Mouse (Mus musculus) lung, embryonic 16.5 days (tissue): ENCODE measurements around the gene Olfml3. TPM values are rescaled to one million over a fixed set of nuclear protein-coding genes. Genes with fewer than 3 reads are reported as not detected.

Experiments used
- ATAC-seq: fragments of 200-750 bp; cut with Nextera tagmentation; 2 replicates; pipeline ENCODE4 v1.8.0; 2017; ENCODE audit warnings: low read depth, mild to moderate bottlenecking, moderate library complexity
- H3K27ac ChIP-seq: fragments of 300-500 bp; sonication (generic); 2 replicates; pipeline ENCODE4 v1.5.1; 2014; ENCODE audit warnings: mild to moderate bottlenecking, control low read depth, low read length
- H3K27me3 ChIP-seq: fragments of 300-500 bp; sonication (generic); 2 replicates; pipeline ENCODE4 v1.6.1; 2014; ENCODE audit warnings: low read depth, low read length, mixed read lengths; ENCODE audit not compliant: control insufficient read depth, insufficient read depth
- H3K36me3 ChIP-seq: fragments of 300-500 bp; sonication (generic); 2 replicates; pipeline ENCODE4 v1.6.1; 2014; ENCODE audit warnings: low read length; ENCODE audit not compliant: control insufficient read depth, insufficient read depth
- H3K4me1 ChIP-seq: fragments of 300-500 bp; sonication (generic); replicated peaks from 2 replicates; pipeline ENCODE4 v1.6.1; 2014; ENCODE audit warnings: low read length, mixed read lengths; ENCODE audit not compliant: control insufficient read depth, insufficient read depth
- H3K4me2 ChIP-seq: fragments of 300-500 bp; sonication (generic); 2 replicates; pipeline ENCODE4 v1.6.1; 2014; ENCODE audit warnings: low read depth, low read length, control low read depth
- H3K4me3 ChIP-seq: fragments of 300-500 bp; sonication (generic); 2 replicates; pipeline ENCODE4 v1.5.1; 2014; ENCODE audit warnings: mild to moderate bottlenecking, low read length, control low read depth
- H3K9ac ChIP-seq: fragments of 300-500 bp; sonication (generic); 2 replicates; pipeline ENCODE4 v1.6.1; 2014; ENCODE audit warnings: low read length, control low read depth
- H3K9me3 ChIP-seq: fragments of 300-500 bp; sonication (generic); 2 replicates; pipeline ENCODE4 v1.6.1; 2016; ENCODE audit warnings: low read length; ENCODE audit not compliant: control insufficient read depth
- WGBS: fragments of 180-500 bp; shearing (Covaris S2); extraction: QIAGEN DNeasy Blood & Tissue Kit; methylation state at CpG from one replicate; pipeline ENCODE4 v1.1.7; 2014; 5-methylcytosine and 5-hydroxymethylcytosine counted together
- polyA plus RNA-seq: library from polyadenylated mRNA; unstranded; fragments of >200 nt; fragmentation: Nextera tagmentation; extraction: Ambion mirVana; gene quantifications from 2 replicates; pipeline ENCODE4 v1.2.1, GENCODE M21; 2015

Olfml3 gene
- polyA plus RNA-seq, 1 experiment from 2014 or later: 84.9 TPM

DNA sequence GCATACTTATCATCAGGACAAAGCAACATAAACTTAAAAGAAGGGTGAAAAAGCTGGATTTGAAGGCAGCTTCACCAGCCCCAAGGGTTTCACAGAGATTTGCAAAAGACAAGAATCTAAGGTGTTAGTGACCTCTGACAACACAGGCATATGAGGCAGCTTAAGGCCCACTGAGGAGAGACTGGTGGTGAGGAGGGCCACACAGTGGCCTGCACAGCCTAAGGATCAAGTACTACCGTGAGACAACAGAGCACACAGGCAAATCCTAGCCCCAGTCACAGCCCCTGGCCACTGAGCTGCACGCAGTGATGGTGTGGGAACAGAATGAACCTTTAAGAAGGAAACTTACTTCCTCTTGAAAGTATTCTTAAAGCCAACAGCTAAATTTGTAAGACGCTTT, 35.7 kb upstream of the Olfml3 start:
- peaks cover 22% of the 10 kb centered on the region for H3K4me1 ChIP-seq
- no peaks in the 10 kb centered on the region for H3K9me3 ChIP-seq
- H3K27me3 ChIP-seq: no peaks in the 10 kb centered on the region
- 79% methylated on average over 3 of the region's 3 CpGs for WGBS
- H3K36me3 ChIP-seq: peaks cover 19% of the 10 kb centered on the region
- peak overlapping the region; percentile 40; the same call in 1 of the 2 replicates for H3K27ac ChIP-seq
- H3K4me3 ChIP-seq: no peak overlapping the region
- no peak overlapping the region for H3K9ac ChIP-seq
- no peak overlapping the region for H3K4me2 ChIP-seq
- no peak for ATAC-seq

DNA sequence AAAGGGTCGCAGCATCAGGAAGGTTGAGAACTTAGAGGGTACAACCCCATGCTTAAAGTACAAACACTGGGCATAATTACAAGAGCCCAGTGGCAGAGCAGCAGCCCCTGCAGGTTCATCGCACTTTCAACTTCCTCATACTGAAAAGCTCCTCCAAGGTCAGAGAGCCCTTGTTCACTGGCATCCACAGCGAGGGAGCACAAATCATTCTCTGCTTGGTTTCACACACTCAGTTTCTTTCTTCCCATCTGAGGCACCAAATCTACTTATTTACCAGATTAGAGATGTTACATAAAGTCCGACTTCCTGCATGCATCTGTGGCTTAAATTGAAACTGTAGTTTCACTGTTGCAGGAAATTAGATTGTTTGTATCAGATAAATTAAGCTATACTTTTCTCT, 35.0 kb upstream of the Olfml3 start:
- H3K4me2 ChIP-seq: no peak overlapping the region

DNA sequence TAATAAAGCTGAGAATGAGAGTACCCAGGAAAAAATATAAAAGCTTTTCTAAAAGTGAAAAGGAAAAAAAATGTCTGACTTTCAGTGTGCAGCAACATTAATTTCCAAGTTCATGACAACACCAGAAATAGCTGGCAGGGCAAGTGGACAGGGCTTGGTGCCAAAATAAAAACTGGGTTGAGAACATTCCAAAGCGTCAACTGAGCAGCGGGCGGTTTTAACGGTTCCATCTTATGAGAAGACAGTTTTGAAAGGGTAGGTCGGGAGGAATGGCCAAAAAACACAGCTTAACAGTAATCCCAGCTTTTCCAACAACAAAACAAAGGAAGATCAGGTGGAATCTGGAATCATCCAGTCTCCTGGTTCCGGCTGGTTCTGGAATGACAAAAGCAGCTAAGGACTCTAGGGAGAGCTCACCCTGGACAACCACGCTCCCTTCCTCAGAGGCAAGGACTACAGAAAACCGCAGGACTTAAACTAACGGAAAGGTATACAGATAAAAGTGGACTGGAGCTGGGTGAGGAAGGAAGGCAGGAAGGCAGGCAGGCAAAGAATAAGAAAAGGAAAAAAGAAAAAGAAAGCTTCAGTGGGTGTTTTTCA, 33.8 kb upstream of the Olfml3 start:
- peaks cover 6% of the 10 kb centered on the region; the same call in 1 of the 2 replicates for H3K36me3 ChIP-seq
- 35% methylated on average over 9 of the region's 9 CpGs for WGBS
- H3K4me1 ChIP-seq: peaks cover 22% of the 10 kb centered on the region
- peak; percentile 81 for ATAC-seq
- H3K27me3 ChIP-seq: no peaks in the 10 kb centered on the region
- H3K4me3 ChIP-seq: no peak overlapping the region
- H3K27ac ChIP-seq: peak overlapping the region; percentile 47
- no peak overlapping the region for H3K9ac ChIP-seq
- H3K9me3 ChIP-seq: no peaks in the 10 kb centered on the region
- no peak overlapping the region; the same call in 1 of the 2 replicates for H3K4me2 ChIP-seq

More for the DNA sequence above, 35.0 kb upstream of the Olfml3 start:
- Histone ChIP-seq H3K9me3 (no peaks in the 10 kb centered on the region), H3K36me3 (peaks cover 17% of the 10 kb centered on the region), H3K27me3 (no peaks in the 10 kb centered on the region), H3K9ac (no peak overlapping the region), H3K4me3 (no peak overlapping the region), H3K4me1 (peaks cover 22% of the 10 kb centered on the region), H3K27ac (no peak overlapping the region)
- ATAC-seq: no peak
- 76% methylated on average over 4 of the region's 4 CpGs for WGBS

DNA sequence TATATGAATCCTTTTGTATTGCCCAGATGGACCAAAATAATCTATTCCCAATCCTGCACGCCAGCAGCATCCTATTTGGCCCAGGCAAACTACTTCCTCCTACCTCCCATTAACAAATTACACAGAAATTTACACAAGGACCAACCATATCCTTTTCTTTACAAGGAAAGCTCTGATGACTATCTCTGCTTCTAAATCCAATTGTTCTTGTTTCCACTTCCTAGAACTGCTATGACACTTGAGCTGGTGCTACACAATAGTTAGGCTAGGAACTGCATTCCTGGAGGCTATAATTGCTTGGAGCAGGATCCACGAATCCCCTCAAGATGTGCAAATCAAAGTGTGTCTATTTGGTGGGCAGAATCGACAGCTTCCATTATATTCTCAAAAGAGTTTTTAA, 29.0 kb upstream of the Olfml3 start:
- Histone ChIP-seq H3K4me2 (no peak overlapping the region), H3K9me3 (no peaks in the 10 kb centered on the region), H3K4me1 (peaks cover 12% of the 10 kb centered on the region), H3K36me3 (peaks cover 13% of the 10 kb centered on the region; the same call in 1 of the 2 replicates), H3K27me3 (no peaks in the 10 kb centered on the region), H3K4me3 (no peak overlapping the region), H3K9ac (no peak overlapping the region), H3K27ac (no peak overlapping the region)
- WGBS: 66% methylated on average over 3 of the region's 3 CpGs
- no peak for ATAC-seq

DNA sequence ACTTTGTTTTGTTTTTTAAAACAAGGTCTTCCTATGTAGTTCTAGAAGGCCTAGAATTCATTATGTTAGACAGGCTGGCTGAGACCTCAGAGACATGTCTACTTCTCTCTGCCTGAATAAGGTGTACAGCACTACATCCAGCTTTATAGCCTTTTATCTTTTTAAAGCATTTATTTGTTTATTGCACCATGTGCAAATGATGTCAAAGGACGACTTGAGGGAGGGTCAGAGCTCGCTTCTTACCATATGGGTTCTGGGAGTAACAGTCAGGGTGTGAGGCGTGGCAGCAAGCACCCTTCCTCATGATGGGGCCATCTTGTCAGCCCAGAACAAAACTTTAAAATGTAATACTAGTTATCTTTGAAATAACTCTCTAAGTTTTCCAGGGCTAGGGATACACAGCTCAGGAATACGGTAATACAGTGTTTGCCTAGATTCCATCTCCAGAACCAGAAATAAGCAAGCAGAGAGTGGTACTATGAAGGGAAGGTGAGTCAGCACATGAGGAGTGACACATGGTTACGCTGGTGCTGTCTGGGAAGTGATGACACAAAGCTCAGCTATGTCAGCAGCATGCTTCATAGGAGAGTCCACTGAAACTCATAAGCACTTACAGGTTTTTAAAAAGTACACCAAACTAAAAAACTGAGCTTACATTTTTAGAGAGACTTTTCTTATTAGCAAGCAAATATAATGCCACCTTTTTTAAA, 21.6 kb upstream of the Olfml3 start:
- no peaks in the 10 kb centered on the region for H3K27me3 ChIP-seq
- no peak for ATAC-seq
- no peak overlapping the region for H3K9ac ChIP-seq
- H3K27ac ChIP-seq: no peak overlapping the region
- H3K4me2 ChIP-seq: no peak overlapping the region
- H3K4me1 ChIP-seq: no peaks in the 10 kb centered on the region
- H3K9me3 ChIP-seq: no peaks in the 10 kb centered on the region
- H3K4me3 ChIP-seq: no peak overlapping the region
- peaks cover 33% of the 10 kb centered on the region for H3K36me3 ChIP-seq
- 82% methylated on average over 5 of the region's 5 CpGs for WGBS

DNA sequence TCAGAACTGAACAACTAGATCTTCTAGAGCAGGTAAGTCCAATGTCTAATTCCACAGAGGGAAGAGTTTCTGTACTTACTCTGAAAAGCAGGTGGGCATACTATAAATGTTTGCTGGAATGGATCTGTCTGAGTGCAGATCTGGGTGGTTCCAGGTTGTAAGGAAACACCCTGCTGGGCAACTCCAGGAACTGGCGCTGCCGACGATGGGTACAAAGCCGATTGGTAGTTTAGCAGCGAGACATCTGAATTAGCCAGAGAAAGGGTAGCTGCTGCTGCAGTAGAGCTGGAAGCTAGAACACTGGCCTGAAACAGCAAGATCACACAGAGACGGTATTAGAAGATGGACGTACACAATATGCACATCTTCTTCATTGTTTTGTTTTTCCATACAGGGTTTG, 20.7 kb upstream of the Olfml3 start:
- no peak overlapping the region for H3K4me3 ChIP-seq
- H3K36me3 ChIP-seq: peaks cover 35% of the 10 kb centered on the region
- no peak for ATAC-seq
- no peaks in the 10 kb centered on the region for H3K9me3 ChIP-seq
- H3K27ac ChIP-seq: no peak overlapping the region
- WGBS: 89% methylated on average over 7 of the region's 7 CpGs
- H3K9ac ChIP-seq: no peak overlapping the region
- H3K27me3 ChIP-seq: no peaks in the 10 kb centered on the region
- no peak overlapping the region for H3K4me2 ChIP-seq
- H3K4me1 ChIP-seq: no peaks in the 10 kb centered on the region

DNA sequence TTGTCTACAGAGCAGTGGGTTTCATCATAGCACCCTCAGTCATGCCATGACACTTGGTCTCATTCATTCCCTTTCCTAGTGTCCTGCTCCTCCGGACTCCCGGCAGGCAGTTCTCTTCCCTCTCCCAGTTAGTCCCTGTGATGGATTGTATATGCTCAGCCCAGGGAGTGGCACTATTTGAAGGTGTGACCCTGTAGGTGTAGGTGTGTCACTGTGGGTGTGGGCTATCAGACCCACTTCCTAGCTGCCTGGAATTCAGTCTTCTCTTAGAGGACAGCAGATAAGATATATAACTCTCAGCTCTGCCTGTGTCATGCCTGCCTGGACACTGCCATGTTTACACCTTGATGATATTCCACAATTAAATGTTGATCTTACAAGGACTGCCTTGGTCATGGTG, 19.1 kb upstream of the Olfml3 start:
- Histone ChIP-seq H3K27ac (no peak overlapping the region), H3K9me3 (no peaks in the 10 kb centered on the region), H3K4me2 (no peak overlapping the region), H3K27me3 (no peaks in the 10 kb centered on the region), H3K36me3 (peaks cover 39% of the 10 kb centered on the region), H3K9ac (no peak overlapping the region), H3K4me3 (no peak overlapping the region), H3K4me1 (no peaks in the 10 kb centered on the region)
- WGBS: 83% methylated on average over 2 of the region's 2 CpGs
- no peak for ATAC-seq

DNA sequence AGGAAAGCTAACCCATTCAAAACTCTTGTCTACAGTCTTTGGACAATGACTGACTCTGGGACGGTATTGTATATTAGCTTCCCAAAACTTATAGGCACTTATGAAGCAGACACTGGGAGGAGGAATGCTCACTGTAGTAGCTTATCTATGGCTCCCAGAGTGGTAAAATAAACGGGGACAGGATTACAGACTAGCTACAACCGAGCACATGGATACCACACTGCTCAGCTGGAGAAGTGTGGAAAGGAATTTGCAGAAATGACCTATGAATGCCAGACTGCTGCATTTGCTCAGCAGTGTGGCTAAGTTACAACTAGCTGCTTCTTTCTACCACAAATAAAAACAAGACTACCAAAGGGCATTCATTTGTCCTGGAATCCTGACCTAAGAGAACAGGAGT, 17.6 kb upstream of the Olfml3 start:
- Histone ChIP-seq H3K4me1 (no peaks in the 10 kb centered on the region), H3K9me3 (no peaks in the 10 kb centered on the region), H3K27me3 (no peaks in the 10 kb centered on the region), H3K4me3 (no peak overlapping the region), H3K4me2 (no peak overlapping the region), H3K9ac (no peak overlapping the region), H3K36me3 (peaks cover 36% of the 10 kb centered on the region), H3K27ac (no peak overlapping the region)
- WGBS: 54% methylated on average over 3 of the region's 3 CpGs
- no peak for ATAC-seq

DNA sequence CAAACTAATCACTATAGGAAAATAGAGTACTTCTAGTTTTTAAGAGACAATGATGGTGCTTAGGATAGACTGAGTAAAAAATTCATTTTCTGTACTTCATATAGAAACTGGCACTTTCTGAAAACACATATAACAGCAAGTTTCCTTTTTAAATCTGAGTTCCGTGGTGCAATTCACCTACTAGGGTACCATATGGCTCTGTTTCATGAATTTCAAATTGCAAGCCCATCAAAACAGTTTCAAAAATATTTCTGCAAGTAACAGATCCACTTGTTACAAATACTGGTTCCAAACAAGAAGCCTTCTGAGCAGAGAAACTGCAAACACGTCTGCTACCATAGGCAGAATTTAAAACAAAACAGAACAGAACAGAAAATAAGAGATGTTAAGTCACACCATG, 13.8 kb upstream of the Olfml3 start:
- Histone ChIP-seq H3K27me3 (no peaks in the 10 kb centered on the region), H3K4me3 (no peak overlapping the region), H3K36me3 (peaks cover 39% of the 10 kb centered on the region), H3K27ac (no peak overlapping the region), H3K9me3 (no peaks in the 10 kb centered on the region), H3K9ac (no peak overlapping the region), H3K4me1 (no peaks in the 10 kb centered on the region), H3K4me2 (no peak overlapping the region)
- ATAC-seq: no peak
- WGBS: 77% methylated on average over 2 of the region's 2 CpGs
